Mouse (Mus musculus) CH12.LX (cell line): ENCODE results near the gene Kynu. TPM values are rescaled to one million over a fixed set of nuclear protein-coding genes. Genes with fewer than 3 reads are reported as not detected.
A peak's percentile ranks its signal among the peaks of the same experiment; 100 is the strongest.

ENCODE experiments used
- DNase-seq: peaks from one replicate; pipeline ENCODE4 v3.0.0-alpha.2; 2013; ENCODE audit errors: extremely low read depth
- H3K27ac ChIP-seq: 2 replicates; pipeline ENCODE4 v1.5.1; 2012; ENCODE audit warnings: low read depth, mild to moderate bottlenecking, control low read depth, moderate library complexity; ENCODE audit not compliant: insufficient read depth
- H3K27me3 ChIP-seq: replicated peaks from 2 replicates; pipeline ENCODE3; 2012; ENCODE audit warnings: inconsistent platforms
- H3K36me3 ChIP-seq, 2 experiments: replicated peaks in 1 of 2; 2 replicates each; pipeline versions ENCODE3 to v1.6.1; 2012; ENCODE audit warnings: inconsistent platforms in 1 of 2, low read length in 1 of 2, mild to moderate bottlenecking in 1 of 2, mixed read lengths in 1 of 2, moderate library complexity in 1 of 2; ENCODE audit not compliant: control insufficient read depth in 1 of 2, insufficient read depth in 1 of 2
- H3K4me1 ChIP-seq, 2 experiments: 2 replicates each; pipeline ENCODE4 v1.6.1; 2012; ENCODE audit warnings: inconsistent platforms in 1 of 2, moderate library complexity in 1 of 2; ENCODE audit not compliant: insufficient read depth in 2 of 2, control insufficient read depth in 1 of 2
- H3K4me2 ChIP-seq: 2 replicates; pipeline ENCODE4 v1.6.1; 2012; ENCODE audit warnings: low read depth, mild to moderate bottlenecking, control low read depth; ENCODE audit not compliant: poor library complexity, insufficient read depth, severe bottlenecking
- H3K4me3 ChIP-seq, 3 experiments: fragments of 150-350 bp in 1 of 3; sonication (generic) in 1 of 3; replicated peaks in 1 of 3; 2 replicates each; pipeline versions ENCODE3 to v1.5.1; 2011 to 2012; ENCODE audit warnings: low read depth in 2 of 3, low read length in 2 of 3, mild to moderate bottlenecking in 2 of 3, moderate library complexity in 2 of 3, control low read depth in 1 of 3, improper control_type of control experiment in 1 of 3, inconsistent platforms in 1 of 3, mixed read lengths in 1 of 3; ENCODE audit not compliant: poor library complexity in 1 of 3
- H3K79me2 ChIP-seq: replicated peaks from 2 replicates; pipeline ENCODE4 v1.6.1; 2012; ENCODE audit warnings: mild to moderate bottlenecking, moderate library complexity; ENCODE audit not compliant: control insufficient read depth, poor library complexity, insufficient read depth, severe bottlenecking; ENCODE audit errors: extremely low read depth
- H3K9ac ChIP-seq: 2 replicates; pipeline ENCODE4 v1.6.1; 2012; ENCODE audit warnings: low read depth, mild to moderate bottlenecking, control low read depth, moderate library complexity; ENCODE audit not compliant: insufficient read depth
- H3K9me3 ChIP-seq: replicated peaks from 2 replicates; pipeline ENCODE3; 2012; ENCODE audit warnings: low read length, inconsistent platforms, mixed read lengths
- BHLHE40 ChIP-seq: IDR thresholded peaks from 2 replicates; pipeline ENCODE4 v1.6.1; 2011; ENCODE audit warnings: mild to moderate bottlenecking, low read depth, low read length, improper control_type of control experiment
- CHD1 ChIP-seq: IDR thresholded peaks from 2 replicates; pipeline ENCODE4 v1.6.1; 2012; ENCODE audit warnings: low read depth, low read length, improper control_type of control experiment, inconsistent platforms
- CHD2 ChIP-seq: IDR thresholded peaks from 2 replicates; pipeline ENCODE4 v1.6.1; 2011; ENCODE audit warnings: low read length, improper control_type of control experiment
- CTCF ChIP-seq, 2 experiments: IDR thresholded peaks in 1 of 2; conservative IDR thresholded peaks in 1 of 2; 2 replicates each; pipeline ENCODE4 v1.5.1; 2011 to 2012; ENCODE audit warnings: low read depth in 2 of 2, low read length in 2 of 2, improper control_type of control experiment in 1 of 2, inconsistent platforms in 1 of 2, mild to moderate bottlenecking in 1 of 2, moderate library complexity in 1 of 2
- E2F4 ChIP-seq: IDR thresholded peaks from 2 replicates; pipeline ENCODE4 v1.6.1; 2011; ENCODE audit warnings: low read depth, low read length, improper control_type of control experiment; ENCODE audit not compliant: insufficient replicate concordance
- ELF1 ChIP-seq: IDR thresholded peaks from 2 replicates; pipeline ENCODE4 v1.6.1; 2014; ENCODE audit warnings: low read depth, mild to moderate bottlenecking, inconsistent platforms, low read length, improper control_type of control experiment
- EP300 ChIP-seq: IDR thresholded peaks from 2 replicates; pipeline ENCODE4 v1.6.1; 2011; ENCODE audit warnings: low read length, improper control_type of control experiment
- ETS1 ChIP-seq: conservative IDR thresholded peaks from 2 replicates; pipeline ENCODE4 v1.6.1; 2012; ENCODE audit warnings: low read depth, mild to moderate bottlenecking, inconsistent platforms, low read length, improper control_type of control experiment, moderate library complexity
- GABPA ChIP-seq: IDR thresholded peaks from 2 replicates; pipeline ENCODE4 v1.6.1; 2012; ENCODE audit warnings: low read depth, low read length, improper control_type of control experiment, inconsistent platforms; ENCODE audit not compliant: insufficient replicate concordance
- HCFC1 ChIP-seq: IDR thresholded peaks from 2 replicates; pipeline ENCODE4 v1.6.1; 2012; ENCODE audit warnings: low read depth, mild to moderate bottlenecking, inconsistent platforms, low read length, improper control_type of control experiment
- IRF4 ChIP-seq: IDR thresholded peaks from 2 replicates; pipeline ENCODE4 v1.6.1; 2014; ENCODE audit warnings: low read depth, mild to moderate bottlenecking, inconsistent platforms, low read length, improper control_type of control experiment
- JUN ChIP-seq: IDR thresholded peaks from 2 replicates; pipeline ENCODE4 v1.6.1; 2011; ENCODE audit warnings: low read depth, mild to moderate bottlenecking, low read length, improper control_type of control experiment, moderate library complexity; ENCODE audit not compliant: insufficient read depth
- JUND ChIP-seq: conservative IDR thresholded peaks from 2 replicates; pipeline ENCODE4 v1.6.1; 2011; ENCODE audit warnings: low read depth, low read length, improper control_type of control experiment
- KAT2A ChIP-seq: IDR thresholded peaks from 2 replicates; pipeline ENCODE4 v1.6.1; 2012; ENCODE audit warnings: low read length, improper control_type of control experiment, inconsistent platforms; ENCODE audit not compliant: insufficient replicate concordance
- MAFK ChIP-seq: IDR thresholded peaks from 2 replicates; pipeline ENCODE4 v1.6.1; 2011; ENCODE audit warnings: low read length, improper control_type of control experiment; ENCODE audit not compliant: insufficient replicate concordance
- MAX ChIP-seq: IDR thresholded peaks from 2 replicates; pipeline ENCODE4 v1.6.1; 2011; ENCODE audit warnings: low read length, improper control_type of control experiment
- MAZ ChIP-seq: IDR thresholded peaks from 2 replicates; pipeline ENCODE4 v1.6.1; 2012; ENCODE audit warnings: low read depth, mild to moderate bottlenecking, inconsistent platforms, low read length, improper control_type of control experiment, moderate library complexity
- MEF2A ChIP-seq: IDR thresholded peaks from 2 replicates; pipeline ENCODE4 v1.6.1; 2014; ENCODE audit warnings: low read depth, mild to moderate bottlenecking, inconsistent platforms, low read length, improper control_type of control experiment, borderline replicate concordance
- MXI1 ChIP-seq: IDR thresholded peaks from 2 replicates; pipeline ENCODE4 v1.6.1; 2011; ENCODE audit warnings: mild to moderate bottlenecking, low read depth, low read length, improper control_type of control experiment
- MYC ChIP-seq: IDR thresholded peaks from 2 replicates; pipeline ENCODE4 v1.6.1; 2011; ENCODE audit warnings: low read depth, mild to moderate bottlenecking, improper control_type of control experiment, low read length
- NELFE ChIP-seq: IDR thresholded peaks from 2 replicates; pipeline ENCODE4 v1.6.1; 2011; ENCODE audit warnings: low read depth, low read length, improper control_type of control experiment
- NRF1 ChIP-seq: IDR thresholded peaks from 2 replicates; pipeline ENCODE4 v1.6.1; 2014; ENCODE audit warnings: low read depth, mild to moderate bottlenecking, inconsistent platforms, low read length, improper control_type of control experiment, moderate library complexity
- PAX5 ChIP-seq: IDR thresholded peaks from 2 replicates; pipeline ENCODE4 v1.6.1; 2012; ENCODE audit warnings: low read length, inconsistent platforms, mixed read lengths
- POLR2A ChIP-seq: IDR thresholded peaks from 2 replicates; pipeline ENCODE4 v1.6.1; 2011; ENCODE audit warnings: low read depth, mild to moderate bottlenecking, improper control_type of control experiment, low read length
- POLR2AphosphoS2 ChIP-seq: IDR thresholded peaks from 2 replicates; pipeline ENCODE4 v1.6.1; 2011; ENCODE audit warnings: low read depth, low read length, improper control_type of control experiment
- RAD21 ChIP-seq: IDR thresholded peaks from 2 replicates; pipeline ENCODE4 v1.6.1; 2011; ENCODE audit warnings: low read depth, mild to moderate bottlenecking, low read length, improper control_type of control experiment, moderate library complexity
- RCOR1 ChIP-seq: conservative IDR thresholded peaks from 2 replicates; pipeline ENCODE4 v1.6.1; 2012; ENCODE audit warnings: low read depth, mild to moderate bottlenecking, inconsistent platforms, low read length, improper control_type of control experiment
- SIN3A ChIP-seq: IDR thresholded peaks from 2 replicates; pipeline ENCODE4 v1.6.1; 2012; ENCODE audit warnings: low read length, improper control_type of control experiment, inconsistent platforms
- SMC3 ChIP-seq: IDR thresholded peaks from 2 replicates; pipeline ENCODE4 v1.6.1; 2011; ENCODE audit warnings: low read depth, low read length, improper control_type of control experiment
- TBP ChIP-seq: conservative IDR thresholded peaks from 2 replicates; pipeline ENCODE4 v1.6.1; 2011; ENCODE audit warnings: low read depth, low read length, improper control_type of control experiment
- TCF12 ChIP-seq: IDR thresholded peaks from 2 replicates; pipeline ENCODE4 v1.6.1; 2014; ENCODE audit warnings: low read depth, mild to moderate bottlenecking, inconsistent platforms, low read length, improper control_type of control experiment
- UBTF ChIP-seq: IDR thresholded peaks from 2 replicates; pipeline ENCODE4 v1.6.1; 2012; ENCODE audit warnings: low read depth, mild to moderate bottlenecking, inconsistent platforms, low read length, improper control_type of control experiment, moderate library complexity
- USF1 ChIP-seq: IDR thresholded peaks from 2 replicates; pipeline ENCODE4 v1.6.1; 2014; ENCODE audit warnings: low read depth, mild to moderate bottlenecking, inconsistent platforms, low read length, improper control_type of control experiment
- USF2 ChIP-seq: conservative IDR thresholded peaks from 2 replicates; pipeline ENCODE4 v1.6.1; 2011; ENCODE audit warnings: low read depth, low read length, improper control_type of control experiment
- ZC3H11A ChIP-seq: IDR thresholded peaks from 2 replicates; pipeline ENCODE4 v1.6.1; 2012; ENCODE audit warnings: low read depth, mild to moderate bottlenecking, inconsistent platforms, low read length, improper control_type of control experiment
- ZKSCAN1 ChIP-seq: IDR thresholded peaks from 2 replicates; pipeline ENCODE4 v1.6.1; 2012; ENCODE audit warnings: low read depth, inconsistent platforms, low read length, improper control_type of control experiment, borderline replicate concordance
- ZMIZ1 ChIP-seq: IDR thresholded peaks from 2 replicates; pipeline ENCODE4 v1.6.1; 2012; ENCODE audit warnings: low read depth, mild to moderate bottlenecking, inconsistent platforms, low read length, improper control_type of control experiment
- ZNF384 ChIP-seq: IDR thresholded peaks from 2 replicates; pipeline ENCODE4 v1.6.1; 2012; ENCODE audit warnings: low read depth, low read length, improper control_type of control experiment, inconsistent platforms
- dilution Hi-C: fragments of 300-500 bp; cut with MboI; formaldehyde crosslinking; loops from 2 replicates; pipeline ENCODE4 v1.14.3; 2020; ENCODE audit warnings: low sequenced_read_pairs; ENCODE audit not compliant: extremely low pct_unique_long_range_greater_than_20kb, extremely low pct_ligation_motif_present
- in situ Hi-C: fragments of 300-500 bp; cut with MboI; formaldehyde crosslinking; loops from 3 replicates; pipeline ENCODE4 v1.14.3; 2019; ENCODE audit warnings: low sequenced_read_pairs, low pct_ligation_motif_present, low pct_unique_long_range_greater_than_20kb, mixed read lengths
- polyA plus RNA-seq: library from polyadenylated mRNA; unstranded; fragments of >175 nt; gene quantifications from 2 replicates; pipeline ENCODE4 v1.2.1, GENCODE M21; 2012; ENCODE audit warnings: low read depth; ENCODE audit not compliant: insufficient read length
- total RNA-seq, 2 experiments: library from RNA; depleted of rRNA; stranded (reverse); fragments of 300-350 nt in 1 of 2; fragments of >200 nt in 1 of 2; gene quantifications; 2 replicates each; pipeline ENCODE4 v1.2.3; 2012 to 2014

Kynu gene
- total and polyA plus RNA-seq, 3 experiments, result 42.4 to 106 (median 77.6) TPM

- H3K4me3 ChIP-seq, result no peak overlapping the region
- H3K9ac ChIP-seq, result no peak overlapping the region
- TF ChIP-seq ZMIZ1 (no peak), ZNF384 (peak; percentile 75), TBP (no peak), CTCF (conservative IDR thresholded peaks at IDR 0.05 in 1 of 2, IDR thresholded peaks at IDR 0.05 in 1 of 2; ENCODE audit: low read depth in 2 of 2, low read length in 2 of 2) (peak; percentile 86 to 99), MEF2A (no peak), ETS1 (no peak), POLR2A (no peak), NRF1 (no peak), JUND (no peak; the same call in 1 of the 2 replicates), MAFK (no peak), JUN (peak; percentile 28; the same call in 1 of the 2 replicates), BHLHE40 (no peak), ELF1 (peak; percentile 36; the same call in 1 of the 2 replicates), SIN3A (0 out of 2 replicates have a peak, but pooled peaks have one; percentile 46), POLR2AphosphoS2 (no peak), SMC3 (peak; percentile 80), KAT2A (no peak), MAZ (no peak), TCF12 (0 out of 2 replicates have a peak, but pooled peaks have one; percentile 13), UBTF (no peak), MYC (peak; percentile 53; the same call in 1 of the 2 replicates), NELFE (peak; percentile 59; the same call in 1 of the 2 replicates), CHD2 (no peak), CHD1 (no peak), HCFC1 (0 out of 2 replicates have a peak, but pooled peaks have one; percentile 35), E2F4 (no peak), ZKSCAN1 (no peak), MAX (no peak), EP300 (no peak), ZC3H11A (0 out of 2 replicates have a peak, but pooled peaks have one; percentile 15), GABPA (no peak), IRF4 (peak; percentile 49; the same call in 1 of the 2 replicates), USF2 (no peak), USF1 (no peak), MXI1 (no peak; the same call in 1 of the 2 replicates), RAD21 (peak; percentile 66), PAX5 (no peak), RCOR1 (no peak)
- peaks cover 0 to 3% of the 10 kb centered on the region in 2 experiments; a peak in 1 of 4 replicates for H3K4me1 ChIP-seq
- H3K36me3 ChIP-seq, result peaks cover 28 to 72% of the 10 kb centered on the region in 2 experiments
- H3K4me2 ChIP-seq, result no peak overlapping the region
- H3K79me2 ChIP-seq, result 0 out of 2 replicates have a peak, but pooled peaks cover 2% of the 10 kb centered on the region
- peak; percentile 82 for DNase-seq
- dilution Hi-C loops, result no loop called here
- no peaks in the 10 kb centered on the region for H3K9me3 ChIP-seq
- no peak overlapping the region for H3K27ac ChIP-seq
- H3K27me3 ChIP-seq, result no peaks in the 10 kb centered on the region
- in situ Hi-C loops, result no loop called here
Observed at GRCm38 (mm10) chr2:43673619-43674018, 118.5 kb downstream of the Kynu start.
